Mouse (Mus musculus) forelimb bud, embryonic 11.5 days (tissue): ENCODE measurements around the gene Fpr-rs6.

Source experiments
- DNase-seq: peaks from one replicate; pipeline ENCODE4 v3.0.0-alpha.2; 2012; ENCODE audit warnings: low read depth, low spot score

Fpr-rs6 gene

GRCm38 (mm10) chr17:20182997-20183396 lies at the start of gene Fpr-rs6:
Fpr-rs6 (minus strand) TSS chr17:20183097.
- no peak for DNase-seq
